Mouse (Mus musculus): ENCODE measurements around the gene Gtf3c5. TPM values are rescaled to one million over a fixed set of nuclear protein-coding genes. Genes with fewer than 3 reads are reported as not detected.

Gtf3c5 gene
- total RNA-seq, 2 experiments from 2014 or later = 18.9 to 19.5 TPM

GRCm38 (mm10) chr2:28520581-28520980 is 63.0 kb downstream of the Gtf3c5 start:
- DNase-seq (ENCODE audit: extremely low spot score in 1 of 2, low spot score in 1 of 2) = no peak

DNA sequence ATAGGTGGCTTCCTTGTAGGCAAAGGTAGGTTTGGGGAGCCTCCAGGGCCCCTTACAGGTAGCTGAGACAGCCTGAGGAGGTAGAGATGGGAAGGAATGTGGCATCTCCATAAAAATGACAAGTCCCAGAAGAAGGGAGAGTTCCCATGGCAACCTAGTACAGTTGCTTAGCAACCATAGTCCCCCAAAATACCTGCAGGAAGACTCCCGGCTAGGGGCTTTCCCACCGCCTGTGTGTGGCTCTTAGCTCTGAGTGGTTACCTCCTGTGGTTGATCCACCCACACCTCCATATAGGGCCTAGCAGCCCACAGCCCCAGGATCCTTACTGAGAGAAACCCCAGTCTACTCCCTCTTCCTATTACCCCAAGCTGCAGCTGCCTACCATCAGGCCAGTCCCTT is 65.3 kb downstream of the Gtf3c5 start:
- DNase-seq (ENCODE audit: extremely low spot score in 1 of 2, low spot score in 1 of 2) = no peak

GRCm38 (mm10) chr2:28517206-28517909 is 66.2 kb downstream of the Gtf3c5 start:
- peak in 1 of 2 experiments; percentile 73 for DNase-seq (ENCODE audit: extremely low spot score in 1 of 2, low spot score in 1 of 2)

Small RNAs within 50 kb of the gene (microRNA-seq; reads per million reads assigned to microRNA genes)
- 0 reads per million in 2 experiments for gene Gm22824

Other genes starting within 250 kb of the Gtf3c5 start
- gene Ppp1r26, start 137.0 kb downstream of the Gtf3c5 start, total RNA-seq (2021) = 10 to 100 TPM; 14.3 to 16.0 TPM
- 1 to 10 TPM; 2.8 to 3.8 TPM for gene 1700007K13Rik, start 117.4 kb downstream of the Gtf3c5 start, total RNA-seq (2021)
- gene Mrps2, start 115.7 kb downstream of the Gtf3c5 start, total RNA-seq (2021) = 10 to 100 TPM; 38.3 to 39.2 TPM
- 1 to 10 TPM; 1.5 to 2.1 TPM for gene Gbgt1, start 86.9 kb downstream of the Gtf3c5 start, total RNA-seq (2021)
- 1 to 10 TPM in 1 of 2 experiments, not detected in 1; 2.0 TPM for gene Gm10134, start 77.7 kb downstream of the Gtf3c5 start, total RNA-seq (2021)
- gene Ralgds, start 70.6 kb downstream of the Gtf3c5 start, total RNA-seq (2021) = 100 to 1,000 TPM; 115 to 132 TPM
- not detected for gene Cel, start 20.3 kb downstream of the Gtf3c5 start, total RNA-seq (2021)
- not detected for gene Gfi1b, start 38.2 kb upstream of the Gtf3c5 start, total RNA-seq (2021)
- 10 to 100 TPM; 36.1 to 44.0 TPM for gene Tsc1, start 57.5 kb upstream of the Gtf3c5 start, total RNA-seq (2021)
- under 1 TPM in 1 of 2 experiments, not detected in 1; 0.91 TPM for gene Spaca9, start 116.0 kb upstream of the Gtf3c5 start, total RNA-seq (2021)
- gene Ak8, start 116.4 kb upstream of the Gtf3c5 start, total RNA-seq (2021) = 1 to 10 TPM; 1.1 TPM

Measured in layer of hippocampus, postnatal 25 days (tissue).